Mouse (Mus musculus) cerebellum, adult 2 months (tissue): ENCODE measurements around the gene Fpgt. TPM values are rescaled to one million over a fixed set of nuclear protein-coding genes. Genes with fewer than 3 reads are reported as not detected.

Experiments used
- DNase-seq, 2 experiments: peaks; one replicate each; pipeline ENCODE4 v3.0.0; 2021
- H3K27ac ChIP-seq: fragments of 200-500 bp; 2 replicates; pipeline ENCODE4 v1.5.1; 2012; ENCODE audit warnings: low read length, control low read depth, inconsistent platforms; ENCODE audit not compliant: insufficient read depth
- H3K27me3 ChIP-seq: fragments of 200-500 bp; 2 replicates; pipeline ENCODE4 v1.6.1; 2012; ENCODE audit warnings: inconsistent platforms, mild to moderate bottlenecking, low read length, moderate library complexity; ENCODE audit not compliant: control insufficient read depth, insufficient read depth
- H3K4me1 ChIP-seq: fragments of 200-500 bp; 2 replicates; pipeline ENCODE4 v1.6.1; 2011; ENCODE audit warnings: low read length; ENCODE audit not compliant: control insufficient read depth, insufficient read depth
- H3K4me3 ChIP-seq: fragments of 200-500 bp; replicated peaks from 2 replicates; pipeline ENCODE3; 2011; ENCODE audit warnings: mild to moderate bottlenecking, low read depth, low read length, control low read depth; ENCODE audit not compliant: insufficient read depth
- CTCF ChIP-seq: fragments of 200-500 bp; IDR thresholded peaks from 2 replicates; pipeline ENCODE4 v1.5.1; 2011; ENCODE audit warnings: low read depth, mild to moderate bottlenecking, control low read depth, low read length, moderate library complexity, borderline replicate concordance; ENCODE audit not compliant: insufficient read depth
- POLR2A ChIP-seq: fragments of 200-500 bp; IDR thresholded peaks from 2 replicates; pipeline ENCODE4 v1.6.1; 2011; ENCODE audit warnings: low read length, control low read depth, borderline replicate concordance; ENCODE audit not compliant: insufficient read depth
- WGBS: fragments of 180-500 bp; shearing (Covaris S2); methylation state at CpG from one replicate; pipeline ENCODE4 v1.1.7; 2018; 5-methylcytosine and 5-hydroxymethylcytosine counted together
- polyA plus RNA-seq: library from polyadenylated mRNA; depleted of rRNA; stranded (reverse); fragments of >200 nt; gene quantifications from 2 replicates; pipeline ENCODE4 v1.2.3, GENCODE M21; 2012; rRNA removed

Fpgt gene
- polyA plus RNA-seq: 26.5 and 28.9 TPM in 2 replicates

- WGBS: under 1% methylated on average over 46 of the region's 47 CpGs
- Histone ChIP-seq H3K27me3 (no peaks in the 10 kb centered on the region), H3K4me3 (peak within 1 kb of the TSS; percentile 73), H3K4me1 (peaks cover 3% of the 10 kb centered on the region; the same call in 1 of the 2 replicates), H3K27ac (peak within 1 kb of the TSS; percentile 65)
- TF ChIP-seq CTCF: no peak
- TF ChIP-seq POLR2A: peak; percentile 73; the same call in 1 of the 2 replicates
- peak; percentile 90 to 91 for DNase-seq
These were observed at the start of gene Fpgt, which contains the start of gene Lrriq3 for GRCm38 (mm10) chr3:155093116-155093956. Gene Fpgt (minus strand): TSS chr3:155093403. Gene Lrriq3 (plus strand): TSS chr3:155093434.

GRCm38 (mm10) chr3:155141047-155141446 is 47.8 kb upstream of the Fpgt start:
- Histone ChIP-seq H3K4me3 (no peak overlapping the region), H3K27me3 (no peaks in the 10 kb centered on the region), H3K4me1 (no peaks in the 10 kb centered on the region), H3K27ac (no peak overlapping the region)
- 84% methylated on average over 11 of the region's 11 CpGs for WGBS
- DNase-seq: no peak
- no peak for TF ChIP-seq CTCF
- TF ChIP-seq POLR2A: no peak

- H3K27ac ChIP-seq: no peak overlapping the region
- no peaks in the 10 kb centered on the region for H3K4me1 ChIP-seq
- DNase-seq: no peak
- TF ChIP-seq CTCF (no peak), POLR2A (no peak)
- 81% methylated on average over 5 of the region's 5 CpGs for WGBS
- H3K4me3 ChIP-seq: no peak overlapping the region
- H3K27me3 ChIP-seq: no peaks in the 10 kb centered on the region
These were observed 44.5 kb upstream of the Fpgt start for GRCm38 (mm10) chr3:155137737-155138136.

GRCm38 (mm10) chr3:155105957-155106356 is 12.8 kb upstream of the Fpgt start:
- no peak for DNase-seq
- no peak for TF ChIP-seq POLR2A
- no peak for TF ChIP-seq CTCF
- 71% methylated on average over 1 of the region's 1 CpGs for WGBS
- no peaks in the 10 kb centered on the region for H3K27me3 ChIP-seq
- no peak overlapping the region for H3K27ac ChIP-seq
- H3K4me1 ChIP-seq: no peaks in the 10 kb centered on the region
- no peak overlapping the region for H3K4me3 ChIP-seq

GRCm38 (mm10) chr3:155099266-155099665 is 6.1 kb upstream of the Fpgt start:
- Histone ChIP-seq H3K4me3 (no peak overlapping the region), H3K4me1 (no peaks in the 10 kb centered on the region), H3K27ac (no peak overlapping the region), H3K27me3 (no peaks in the 10 kb centered on the region)
- no peak for DNase-seq
- 80% methylated on average over 1 of the region's 1 CpGs for WGBS
- TF ChIP-seq CTCF (no peak), POLR2A (no peak)

- 94% methylated on average over 6 of the region's 6 CpGs for WGBS
- no peak for TF ChIP-seq CTCF
- no peak for TF ChIP-seq POLR2A
- H3K4me3 ChIP-seq: peak overlapping the region; percentile 45
- no peak for DNase-seq
- H3K27ac ChIP-seq: no peak overlapping the region
- peaks cover 3% of the 10 kb centered on the region; the same call in 1 of the 2 replicates for H3K4me1 ChIP-seq
- H3K27me3 ChIP-seq: no peaks in the 10 kb centered on the region
These were observed 1.1 kb downstream of the Fpgt start for GRCm38 (mm10) chr3:155092081-155092480.

- WGBS: 81% methylated on average over 4 of the region's 4 CpGs
- Histone ChIP-seq H3K4me3 (no peak overlapping the region), H3K27ac (no peak overlapping the region), H3K27me3 (no peaks in the 10 kb centered on the region; the same call in 1 of the 2 replicates), H3K4me1 (no peaks in the 10 kb centered on the region)
- DNase-seq: no peak
- no peak for TF ChIP-seq POLR2A
- no peak for TF ChIP-seq CTCF
These were observed 15.3 kb downstream of the Fpgt start for GRCm38 (mm10) chr3:155077908-155078307.

GRCm38 (mm10) chr3:155059449-155059822 is 33.8 kb downstream of the Fpgt start:
- no peak overlapping the region for H3K27ac ChIP-seq
- no peak for DNase-seq
- no peak for TF ChIP-seq CTCF
- TF ChIP-seq POLR2A: no peak
- H3K4me3 ChIP-seq: no peak overlapping the region
- H3K27me3 ChIP-seq: no peaks in the 10 kb centered on the region
- H3K4me1 ChIP-seq: no peaks in the 10 kb centered on the region
